Mouse (Mus musculus): ENCODE measurements at regions not wholly inside any gene's neighbourhood (a gene's known extent, or its start where the extent isn't known, plus 50 kb on each side); places are given as distances from the start of the nearest gene placed in this dataset.

- H3K36me3 ChIP-seq, result no peaks in the 10 kb centered on the region
- H3K4me1 ChIP-seq (replicated peaks), result no peaks in the 10 kb centered on the region; the same call in 1 of the 2 replicates
- H3K9ac ChIP-seq, result no peak overlapping the region
- no peak for ATAC-seq (ENCODE audit: insufficient number of reproducible peaks, low FRiP score)
- H3K27ac ChIP-seq (ENCODE audit: poor library complexity, severe bottlenecking), result no peak overlapping the region
- no peak overlapping the region for H3K4me2 ChIP-seq
- WGBS, result 80% methylated on average over 3 of the region's 3 CpGs
- H3K27me3 ChIP-seq (replicated peaks), result no peaks in the 10 kb centered on the region
- H3K9me3 ChIP-seq (replicated peaks), result no peaks in the 10 kb centered on the region
- H3K4me3 ChIP-seq, result no peak overlapping the region
These were observed 55.0 kb upstream of the Slc24a4 start for GRCm38 (mm10) chr12:102073540-102073939.

DNA sequence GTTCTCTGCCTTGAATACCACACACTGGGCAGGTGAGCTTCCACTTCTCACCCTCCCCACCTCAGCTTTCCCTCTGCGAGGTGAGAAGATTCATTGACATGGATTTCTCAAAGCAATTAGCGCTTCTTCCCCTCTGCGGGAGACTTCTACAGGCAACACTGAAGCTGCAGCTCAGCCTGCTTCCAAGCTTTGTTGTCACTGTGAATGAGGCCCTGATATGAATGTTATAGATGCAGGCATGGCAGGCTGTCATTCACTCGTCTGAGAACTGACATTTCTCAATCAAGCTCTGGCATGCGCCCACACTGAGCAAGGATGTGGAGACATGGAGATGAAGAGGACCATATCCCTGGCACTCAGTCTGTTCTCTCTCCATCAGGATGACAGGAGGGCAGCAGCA, 52.2 kb upstream of the Slc24a4 start:
- Histone ChIP-seq H3K27ac (ENCODE audit: poor library complexity, severe bottlenecking) (no peak overlapping the region), H3K27me3 (replicated peaks) (no peaks in the 10 kb centered on the region), H3K4me3 (no peak overlapping the region), H3K4me1 (replicated peaks) (no peaks in the 10 kb centered on the region), H3K4me2 (no peak overlapping the region), H3K9ac (no peak overlapping the region), H3K36me3 (no peaks in the 10 kb centered on the region), H3K9me3 (replicated peaks) (no peaks in the 10 kb centered on the region)
- 29% methylated on average over 5 of the region's 5 CpGs for WGBS
- no peak for ATAC-seq (ENCODE audit: insufficient number of reproducible peaks, low FRiP score)
